Mouse (Mus musculus): ENCODE measurements around the gene Irgq. TPM values are rescaled to one million over a fixed set of nuclear protein-coding genes. Genes with fewer than 3 reads are reported as not detected.

Irgq gene
- polyA plus RNA-seq, 1 experiment from 2014 or later: 6.0 TPM

DNA sequence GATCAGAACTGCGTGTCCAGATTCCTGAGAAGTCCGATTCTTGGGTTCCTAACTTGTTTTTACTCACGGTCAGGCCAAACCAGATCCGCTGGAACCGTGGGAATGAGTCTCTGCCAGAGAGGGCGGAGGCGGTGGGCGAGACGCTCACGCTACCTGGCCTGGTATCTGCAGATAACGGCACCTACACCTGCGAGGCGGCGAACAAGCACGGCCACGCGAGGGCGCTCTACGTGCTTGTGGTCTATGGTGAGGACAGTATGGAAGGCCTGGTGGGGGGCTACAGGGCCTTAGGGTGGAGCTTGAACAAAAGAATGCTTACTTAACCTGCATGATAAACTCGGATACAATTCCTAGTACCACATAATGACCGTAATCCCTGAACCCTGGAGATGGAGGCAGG, 29.0 kb upstream of the Irgq start:
- Histone ChIP-seq H3K9me3 (replicated peaks; ENCODE audit: low read length) (no peaks in the 10 kb centered on the region), H3K4me2 (ENCODE audit: low read length) (no peak overlapping the region), H3K36me3 (ENCODE audit: insufficient read depth, low read length) (no peaks in the 10 kb centered on the region), H3K27me3 (ENCODE audit: insufficient read depth, low read length) (0 out of 2 replicates have a peak, but pooled peaks cover 11% of the 10 kb centered on the region), H3K4me3 (replicated peaks; ENCODE audit: low read depth, low read length) (no peak overlapping the region), H3K9ac (ENCODE audit: low read depth, low read length) (no peak overlapping the region), H3K4me1 (replicated peaks; ENCODE audit: insufficient read depth, low read length) (peaks cover 8% of the 10 kb centered on the region; the same call in 1 of the 2 replicates), H3K27ac (no peak overlapping the region)
- DNase-seq (ENCODE audit: low spot score): no peak
- 64% methylated on average over 21 of the region's 21 CpGs for WGBS
- TF ChIP-seq CTCF (IDR thresholded peaks at IDR 0.05; ENCODE audit: low read depth): peak; percentile 35; the same call in 1 of the 2 replicates
- ATAC-seq (replicated peaks; ENCODE audit: low FRiP score, low read depth): no peak

- ATAC-seq (replicated peaks; ENCODE audit: low FRiP score, low read depth) (no peak), DNase-seq (ENCODE audit: low spot score) (no peak)
- H3K27ac ChIP-seq: no peak overlapping the region
- H3K9ac ChIP-seq (ENCODE audit: low read depth, low read length): no peak overlapping the region
- H3K4me3 ChIP-seq (replicated peaks; ENCODE audit: low read depth, low read length): no peak overlapping the region
- peaks cover 11% of the 10 kb centered on the region; the same call in 1 of the 2 replicates for H3K4me1 ChIP-seq (replicated peaks; ENCODE audit: insufficient read depth, low read length)
- no peak overlapping the region for H3K4me2 ChIP-seq (ENCODE audit: low read length)
- TF ChIP-seq CTCF (IDR thresholded peaks at IDR 0.05; ENCODE audit: low read depth): no peak
- no peaks in the 10 kb centered on the region for H3K9me3 ChIP-seq (replicated peaks; ENCODE audit: low read length)
- H3K27me3 ChIP-seq (ENCODE audit: insufficient read depth, low read length): 0 out of 2 replicates have a peak, but pooled peaks cover 8% of the 10 kb centered on the region
- no peaks in the 10 kb centered on the region for H3K36me3 ChIP-seq (ENCODE audit: insufficient read depth, low read length)
- WGBS: 27% methylated on average over 9 of the region's 10 CpGs
Measured at GRCm38 (mm10) chr7:24504004-24504403, 26.5 kb upstream of the Irgq start.

GRCm38 (mm10) chr7:24504868-24505267, 25.6 kb upstream of the Irgq start:
- 13% methylated on average over 4 of the region's 4 CpGs for WGBS
- no peak for TF ChIP-seq CTCF (IDR thresholded peaks at IDR 0.05; ENCODE audit: low read depth)
- DNase-seq (ENCODE audit: low spot score) (no peak), ATAC-seq (replicated peaks; ENCODE audit: low FRiP score, low read depth) (no peak)
- peaks cover 10% of the 10 kb centered on the region; the same call in 1 of the 2 replicates for H3K4me1 ChIP-seq (replicated peaks; ENCODE audit: insufficient read depth, low read length)
- no peak overlapping the region for H3K27ac ChIP-seq
- H3K4me2 ChIP-seq (ENCODE audit: low read length): no peak overlapping the region
- no peaks in the 10 kb centered on the region for H3K9me3 ChIP-seq (replicated peaks; ENCODE audit: low read length)
- H3K4me3 ChIP-seq (replicated peaks; ENCODE audit: low read depth, low read length): no peak overlapping the region
- no peaks in the 10 kb centered on the region for H3K36me3 ChIP-seq (ENCODE audit: insufficient read depth, low read length)
- H3K27me3 ChIP-seq (ENCODE audit: insufficient read depth, low read length): 0 out of 2 replicates have a peak, but pooled peaks cover 7% of the 10 kb centered on the region
- H3K9ac ChIP-seq (ENCODE audit: low read depth, low read length): no peak overlapping the region

GRCm38 (mm10) chr7:24505447-24506064, 24.9 kb upstream of the Irgq start:
- DNase-seq (ENCODE audit: low spot score): no peak
- Histone ChIP-seq H3K27me3 (ENCODE audit: insufficient read depth, low read length) (0 out of 2 replicates have a peak, but pooled peaks cover 3% of the 10 kb centered on the region), H3K4me3 (replicated peaks; ENCODE audit: low read depth, low read length) (no peak overlapping the region), H3K9ac (ENCODE audit: low read depth, low read length) (no peak overlapping the region), H3K36me3 (ENCODE audit: insufficient read depth, low read length) (no peaks in the 10 kb centered on the region), H3K27ac (no peak overlapping the region), H3K4me1 (replicated peaks; ENCODE audit: insufficient read depth, low read length) (0 out of 2 replicates have a peak, but pooled peaks cover 4% of the 10 kb centered on the region), H3K9me3 (replicated peaks; ENCODE audit: low read length) (no peaks in the 10 kb centered on the region), H3K4me2 (ENCODE audit: low read length) (0 out of 2 replicates have a peak overlapping the region, but pooled peaks have one; percentile 81)
- ATAC-seq (replicated peaks; ENCODE audit: low FRiP score, low read depth): no peak
- 33% methylated on average over 15 of the region's 15 CpGs for WGBS
- no peak for TF ChIP-seq CTCF (IDR thresholded peaks at IDR 0.05; ENCODE audit: low read depth)

DNA sequence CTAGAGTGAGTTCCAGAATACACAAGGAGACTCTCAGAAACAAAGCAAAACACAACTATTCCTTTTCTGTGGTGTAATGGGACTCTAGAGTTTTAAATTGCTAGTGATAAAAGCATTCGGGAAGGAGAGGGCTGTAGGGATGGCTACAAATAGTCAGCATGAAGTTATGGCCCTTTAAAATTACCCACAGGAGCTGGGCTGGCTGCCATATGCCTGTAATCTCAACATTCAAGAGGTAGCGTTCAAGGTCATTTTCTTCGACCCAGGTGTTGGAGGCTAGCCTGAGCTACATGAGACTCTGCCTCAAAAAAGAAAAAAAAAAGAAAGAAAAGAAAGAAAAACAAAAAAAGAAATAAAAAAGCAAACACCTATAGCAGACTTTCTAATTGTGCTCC, 24.4 kb upstream of the Irgq start:
- H3K9ac ChIP-seq (ENCODE audit: low read depth, low read length): peak overlapping the region; percentile 90; the same call in 1 of the 2 replicates
- WGBS: 15% methylated on average over 3 of the region's 3 CpGs
- no peaks in the 10 kb centered on the region for H3K36me3 ChIP-seq (ENCODE audit: insufficient read depth, low read length)
- H3K4me1 ChIP-seq (replicated peaks; ENCODE audit: insufficient read depth, low read length): 0 out of 2 replicates have a peak, but pooled peaks cover 4% of the 10 kb centered on the region
- no peak for TF ChIP-seq CTCF (IDR thresholded peaks at IDR 0.05; ENCODE audit: low read depth)
- H3K9me3 ChIP-seq (replicated peaks; ENCODE audit: low read length): no peaks in the 10 kb centered on the region
- DNase-seq (ENCODE audit: low spot score): no peak
- ATAC-seq (replicated peaks; ENCODE audit: low FRiP score, low read depth): no peak
- peak overlapping the region; percentile 58; the same call in 1 of the 2 replicates for H3K4me3 ChIP-seq (replicated peaks; ENCODE audit: low read depth, low read length)
- H3K27me3 ChIP-seq (ENCODE audit: insufficient read depth, low read length): no peaks in the 10 kb centered on the region
- peak overlapping the region; percentile 98 for H3K27ac ChIP-seq
- peak overlapping the region; percentile 81 for H3K4me2 ChIP-seq (ENCODE audit: low read length)

- Histone ChIP-seq H3K4me3 (replicated peaks; ENCODE audit: low read depth, low read length) (peak overlapping the region; percentile 58), H3K27me3 (ENCODE audit: insufficient read depth, low read length) (no peaks in the 10 kb centered on the region), H3K4me2 (ENCODE audit: low read length) (peak overlapping the region; percentile 81), H3K9ac (ENCODE audit: low read depth, low read length) (peak overlapping the region; percentile 90), H3K27ac (peak overlapping the region; percentile 98), H3K36me3 (ENCODE audit: insufficient read depth, low read length) (no peaks in the 10 kb centered on the region), H3K9me3 (replicated peaks; ENCODE audit: low read length) (no peaks in the 10 kb centered on the region), H3K4me1 (replicated peaks; ENCODE audit: insufficient read depth, low read length) (0 out of 2 replicates have a peak, but pooled peaks cover 4% of the 10 kb centered on the region)
- under 1% methylated on average over 12 of the region's 12 CpGs for WGBS
- DNase-seq (ENCODE audit: low spot score) (peak; percentile 41), ATAC-seq (replicated peaks; ENCODE audit: low FRiP score, low read depth) (no peak)
- TF ChIP-seq CTCF (IDR thresholded peaks at IDR 0.05; ENCODE audit: low read depth): no peak
Measured at GRCm38 (mm10) chr7:24506476-24506837, 24.0 kb upstream of the Irgq start.
